Mouse (Mus musculus) right cerebral cortex, postnatal 14 days (tissue): ENCODE results near the gene Glt1d1.
"Not testable (repeated sequence)": the region's sequence is repeated elsewhere in the genome, so short reads cannot be mapped to it uniquely, and the experiment has no call there.

Experiments used
- DNase-seq: peaks from one replicate; pipeline ENCODE4 v3.0.0; 2022

Glt1d1 gene

DNA sequence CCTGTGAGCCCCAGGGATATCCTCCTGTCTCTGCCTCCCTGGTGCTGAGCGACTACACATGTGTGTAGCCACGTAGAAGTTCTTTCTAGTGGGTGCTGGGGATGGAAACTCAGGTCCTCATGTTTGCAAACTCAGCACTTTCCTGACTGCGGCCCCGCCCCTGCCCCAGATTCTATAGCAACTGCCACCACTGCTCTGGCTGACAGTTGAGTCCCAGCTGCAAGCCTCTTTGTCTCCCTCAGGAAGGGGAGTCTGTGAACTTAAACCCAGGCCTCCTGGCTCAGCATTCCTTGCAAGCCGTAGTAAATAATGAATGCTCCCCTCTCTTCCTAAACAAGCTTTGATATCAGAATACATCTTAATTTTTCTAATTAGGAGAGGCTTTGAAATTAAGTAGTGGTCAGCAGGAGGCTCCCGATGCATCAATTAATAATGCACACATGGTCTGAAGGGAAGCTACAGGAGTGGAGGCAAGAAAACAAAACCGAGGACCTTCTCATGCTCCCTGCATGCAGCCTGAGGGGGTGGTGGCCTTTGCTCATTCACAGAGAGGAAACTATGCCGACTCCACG is 71.6 kb downstream of the Glt1d1 start:
- DNase-seq: no peak

DNA sequence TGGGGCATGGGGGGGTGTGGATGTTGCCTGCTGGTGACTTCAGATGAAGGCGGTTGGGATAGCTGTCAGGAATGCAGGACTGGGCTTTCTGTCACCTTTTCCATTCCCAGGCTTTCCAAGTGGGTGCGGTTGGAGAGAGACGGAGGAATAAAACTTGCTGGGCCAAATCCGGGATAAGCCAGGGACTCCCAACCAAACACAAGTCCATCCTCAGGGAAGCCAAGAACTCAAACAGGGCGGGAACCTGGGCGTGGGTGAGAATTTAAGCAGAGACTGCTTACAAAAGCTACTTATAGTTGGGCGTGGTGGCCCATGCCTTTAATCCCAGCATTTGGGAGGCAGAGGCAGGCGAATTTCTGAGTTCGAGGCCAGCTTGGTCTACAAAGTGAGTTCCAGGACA is 73.2 kb downstream of the Glt1d1 start:
- DNase-seq: no peak

DNA sequence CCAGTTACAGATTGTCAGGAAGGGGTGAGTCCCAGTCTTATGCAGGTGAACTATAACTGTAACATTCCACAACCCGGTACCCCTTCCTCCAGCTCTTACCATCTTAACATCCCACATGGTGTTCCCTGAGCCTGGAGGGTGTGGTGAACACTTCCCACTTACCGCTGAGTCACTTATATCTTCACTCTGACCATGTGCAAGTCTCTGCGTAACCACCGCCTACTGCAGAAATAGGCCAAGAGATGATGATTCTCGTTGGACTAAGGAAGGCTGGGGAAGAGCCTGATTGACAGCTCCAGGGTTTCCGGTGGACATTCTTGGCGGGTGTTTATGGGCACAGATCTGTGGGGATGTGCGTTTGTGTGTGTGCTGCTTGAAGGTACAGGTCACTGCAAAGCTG is 73.9 kb downstream of the Glt1d1 start:
- no peak for DNase-seq

DNA sequence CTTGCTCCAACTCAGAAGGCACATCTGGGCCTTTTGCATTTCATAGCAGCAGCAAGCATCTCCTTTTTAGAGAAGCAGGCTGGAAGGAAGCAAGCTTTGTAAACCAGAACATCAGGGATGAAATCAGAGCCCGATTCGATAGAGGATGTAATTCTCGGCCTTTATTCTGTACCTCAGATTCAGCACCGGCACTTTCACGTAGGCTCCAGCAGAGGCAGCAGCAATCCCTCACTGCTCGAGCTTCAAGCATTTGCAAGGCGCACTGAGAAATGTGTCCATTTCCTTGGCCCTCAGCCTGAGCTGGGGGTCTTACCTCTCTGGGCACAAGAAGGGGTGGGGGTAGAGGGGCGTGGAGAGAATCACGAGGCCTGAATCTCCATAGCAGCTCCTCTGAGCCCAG is 76.1 kb downstream of the Glt1d1 start:
- no peak for DNase-seq

DNA sequence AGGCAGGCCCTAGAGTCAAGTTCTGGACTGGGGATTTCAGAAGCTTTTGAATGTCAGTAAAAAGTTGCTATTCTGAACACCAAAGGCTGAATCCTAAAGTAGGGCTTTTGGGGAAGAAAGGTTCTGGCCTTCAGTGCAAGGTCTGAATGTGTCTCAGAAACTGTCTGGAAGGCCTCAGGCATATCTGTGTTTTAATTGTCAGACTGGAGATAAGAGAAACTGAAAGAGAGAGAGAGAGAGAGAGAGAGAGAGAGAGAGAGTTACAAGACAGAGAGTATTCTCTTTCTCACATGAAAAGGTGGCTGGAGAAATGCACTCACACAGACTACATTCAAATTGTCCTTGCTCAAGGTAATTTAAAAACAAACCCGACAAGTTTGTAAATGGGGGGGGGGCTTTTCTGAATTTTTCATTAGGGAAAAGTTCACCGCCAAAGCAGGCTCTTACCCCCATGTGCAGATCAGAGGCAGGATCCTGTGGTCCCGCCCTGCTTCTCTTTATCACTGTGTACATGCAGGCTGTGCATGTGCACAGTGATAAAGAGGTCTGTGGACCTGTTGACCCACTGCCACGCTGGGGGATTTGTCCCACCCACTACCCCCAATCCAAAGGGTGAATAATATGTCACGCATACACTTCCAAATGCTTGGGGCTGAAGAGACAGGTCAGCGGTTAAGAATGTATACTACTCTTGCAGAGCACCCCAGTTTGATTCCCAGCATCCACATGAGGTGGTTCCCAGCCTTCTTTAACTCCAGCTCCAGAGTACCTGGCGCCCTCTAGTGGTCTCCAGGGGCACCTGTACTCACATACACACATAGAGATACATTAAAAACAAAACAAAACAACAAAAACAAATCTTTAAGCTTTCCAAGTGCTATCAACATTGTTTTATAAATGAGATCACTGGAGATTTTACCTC is 83.0 kb downstream of the Glt1d1 start:
- no peak for DNase-seq

DNA sequence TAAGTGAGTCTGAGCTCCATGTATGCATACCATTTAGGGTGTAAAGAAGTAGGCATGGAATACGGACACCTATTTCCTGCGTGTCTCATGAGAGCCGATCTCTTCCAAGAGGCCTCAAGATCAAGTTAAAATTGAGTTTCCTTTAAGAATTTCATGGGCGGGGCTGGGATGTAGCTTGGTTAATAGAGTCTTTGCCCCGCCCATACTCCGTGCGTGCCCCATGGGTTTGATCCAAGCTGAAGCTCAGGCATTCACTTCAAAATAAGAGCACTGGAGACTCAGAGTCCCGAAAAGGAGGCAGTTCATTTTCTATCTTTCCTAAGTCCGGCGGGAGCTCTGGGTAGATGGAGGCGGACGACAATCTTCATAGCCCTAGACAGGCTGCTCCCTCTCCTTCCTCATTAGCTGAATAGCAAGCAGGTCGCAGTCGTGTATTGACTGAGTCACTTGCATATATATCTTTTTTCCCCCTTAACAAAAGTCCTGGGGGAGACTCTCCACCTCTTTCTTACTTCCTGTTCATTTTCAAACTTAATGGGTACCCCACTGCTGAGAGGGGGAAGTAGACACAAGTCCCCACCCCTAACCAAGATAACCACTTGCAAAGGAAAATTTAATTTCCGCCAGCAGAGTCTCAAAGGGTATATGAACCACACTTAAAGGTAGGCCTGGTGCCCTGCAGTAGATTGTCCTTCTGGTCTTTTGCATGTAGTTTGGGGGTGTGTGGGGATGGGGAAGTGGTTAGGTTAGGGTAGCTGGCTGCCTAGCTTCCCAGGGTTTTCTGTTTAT is 88.7 kb downstream of the Glt1d1 start:
- no peak for DNase-seq

DNA sequence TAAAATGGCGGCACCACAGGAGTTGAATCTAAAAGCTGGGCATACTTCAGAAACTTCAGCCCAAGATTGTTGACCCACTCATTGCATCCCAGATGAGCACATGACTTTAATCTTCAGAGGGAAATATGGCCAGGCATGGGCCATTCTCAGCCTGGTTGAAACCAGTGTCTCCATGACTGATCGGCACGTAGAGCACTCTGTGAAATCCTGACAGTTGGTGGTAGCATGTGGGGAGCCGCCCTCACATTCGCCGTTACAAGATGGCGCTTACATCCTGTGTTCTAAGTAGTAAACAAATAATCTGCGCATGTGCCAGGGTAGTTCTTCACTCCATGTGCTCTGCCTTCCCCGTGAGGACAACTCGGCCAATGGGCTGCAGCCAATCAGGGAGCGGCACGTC is 90.1 kb downstream of the Glt1d1 start:
- not testable (repeated sequence) for DNase-seq

DNA sequence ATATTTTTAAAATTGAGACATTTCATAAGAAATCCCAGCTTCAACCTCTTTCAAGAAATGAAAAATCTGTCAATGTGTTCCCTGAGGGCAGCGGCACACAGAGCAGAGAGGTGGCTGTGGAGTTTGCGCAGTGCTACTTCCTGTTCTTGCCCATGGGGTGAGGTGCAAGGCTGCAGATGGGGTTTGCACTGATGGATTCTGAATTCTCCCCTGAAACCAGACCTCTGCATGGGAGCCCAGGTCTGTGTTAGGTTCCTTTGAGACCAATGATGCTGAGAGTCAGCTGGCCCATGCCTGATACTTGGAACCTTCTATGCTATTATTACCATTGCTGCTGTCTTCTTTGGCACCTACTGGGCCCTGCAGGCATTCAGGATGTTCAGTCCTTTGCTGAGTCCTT is 98.3 kb downstream of the Glt1d1 start:
- no peak for DNase-seq

DNA sequence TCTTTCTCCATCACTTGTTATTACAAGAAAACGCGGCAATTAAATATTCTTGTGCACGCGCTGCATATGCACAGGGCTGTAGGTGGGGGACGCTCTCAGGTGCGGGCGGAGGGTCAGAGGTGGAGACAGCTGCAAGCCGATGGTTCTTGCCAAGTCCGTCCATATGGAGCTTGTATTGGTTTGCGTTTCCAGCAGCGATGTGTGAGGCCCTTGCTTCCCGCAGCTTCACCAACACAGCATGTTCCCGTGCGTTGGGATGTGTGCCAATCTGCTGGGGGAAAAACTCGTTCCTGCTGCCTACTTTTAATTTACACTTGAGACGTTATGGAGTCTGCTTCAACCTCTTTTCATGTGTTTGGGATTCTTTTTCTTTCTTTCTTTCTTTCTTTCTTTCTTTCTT is 109.3 kb downstream of the Glt1d1 start:
- peak; percentile 69 for DNase-seq

DNA sequence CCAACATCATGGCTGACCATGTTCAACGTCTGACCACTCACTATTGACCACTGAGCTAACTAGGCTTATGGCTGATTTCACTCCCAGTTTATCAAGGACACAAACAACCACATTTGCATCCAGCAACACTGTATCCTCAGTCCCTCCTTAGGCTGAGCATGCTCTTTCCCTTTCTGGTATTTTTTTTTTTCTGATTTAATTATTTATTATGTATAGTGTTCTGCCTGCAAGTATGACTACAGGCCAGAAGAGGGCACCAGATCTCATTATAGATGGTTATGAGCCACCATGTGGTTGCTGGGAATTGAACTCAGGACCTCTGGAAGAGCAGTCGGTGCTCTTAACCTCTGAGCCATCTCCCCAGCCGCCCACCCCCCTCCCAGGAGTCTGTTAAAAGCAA is 117.5 kb downstream of the Glt1d1 start:
- DNase-seq: not testable (repeated sequence)

DNA sequence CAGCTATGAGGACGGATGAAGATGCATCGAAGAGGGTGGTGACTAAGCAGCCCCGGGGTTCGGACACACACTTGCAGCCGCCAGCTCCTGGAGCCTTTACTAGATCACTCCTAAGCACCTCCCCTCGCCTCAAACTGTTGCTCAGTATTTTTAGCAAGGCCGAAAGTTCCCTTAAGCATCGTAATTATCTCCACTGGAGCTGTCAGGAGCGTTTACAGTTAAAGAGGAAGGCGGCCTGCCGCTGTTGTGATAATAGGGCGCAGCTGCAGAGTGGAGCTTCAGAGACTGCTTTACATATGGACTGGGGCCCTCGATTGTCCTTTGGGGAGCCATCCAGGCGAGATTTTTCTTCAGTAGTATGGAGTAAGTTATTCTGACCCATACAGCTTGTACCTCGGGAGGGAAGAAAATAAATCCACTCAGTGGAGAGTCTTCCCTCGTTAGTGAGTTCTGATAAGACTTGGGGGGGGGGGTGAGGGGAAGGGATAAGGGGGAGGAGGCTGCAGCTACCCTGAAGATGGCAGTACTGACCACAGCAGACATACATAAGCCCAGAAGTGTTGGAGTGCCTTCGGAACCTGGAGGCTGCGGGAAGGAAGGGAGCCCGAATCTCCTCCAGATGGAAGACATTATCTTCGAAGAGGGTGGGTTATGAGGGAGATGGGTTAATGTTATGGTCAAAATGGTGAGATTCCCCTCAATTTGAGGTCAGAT is 119.4 kb downstream of the Glt1d1 start:
- DNase-seq: no peak

DNA sequence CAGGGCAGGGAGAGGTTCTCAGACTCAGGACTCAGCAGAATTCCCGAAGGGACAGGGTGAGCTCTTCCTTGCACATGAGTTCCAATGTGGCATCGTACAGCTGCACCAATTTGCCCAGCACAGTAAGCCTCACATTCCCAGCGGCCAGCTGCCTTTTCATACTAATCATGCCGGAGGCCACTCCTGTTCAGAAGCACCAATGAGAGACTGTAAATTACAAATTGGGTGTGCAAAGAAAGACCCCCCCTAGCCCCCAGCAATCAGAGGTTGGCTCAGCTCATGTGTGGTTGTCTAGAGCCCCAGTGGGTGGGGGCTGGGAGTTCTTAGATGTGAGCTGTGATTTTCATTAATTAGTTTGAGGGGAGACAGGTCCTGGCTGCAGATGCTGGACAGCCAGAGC is 123.5 kb downstream of the Glt1d1 start:
- no peak for DNase-seq

DNA sequence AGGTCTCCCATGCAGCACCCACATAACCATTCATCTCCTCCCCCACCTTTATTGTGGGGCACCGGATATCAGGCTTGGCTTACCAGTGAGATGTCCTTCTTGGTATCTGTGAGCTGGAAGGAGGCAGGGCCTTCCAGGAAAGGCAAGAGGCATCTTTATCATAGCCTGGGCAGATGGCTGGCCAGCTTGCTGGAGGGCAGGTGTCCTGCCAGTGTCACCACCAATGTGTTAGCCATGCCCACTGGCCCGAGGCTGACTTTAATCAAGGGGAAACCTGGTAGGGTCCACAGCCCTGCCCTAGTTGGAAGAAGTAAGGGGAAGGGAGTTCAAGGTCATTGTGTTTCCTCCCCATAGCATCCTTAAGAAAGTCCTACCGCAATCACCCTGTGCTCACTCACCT is 123.9 kb downstream of the Glt1d1 start:
- no peak for DNase-seq

DNA sequence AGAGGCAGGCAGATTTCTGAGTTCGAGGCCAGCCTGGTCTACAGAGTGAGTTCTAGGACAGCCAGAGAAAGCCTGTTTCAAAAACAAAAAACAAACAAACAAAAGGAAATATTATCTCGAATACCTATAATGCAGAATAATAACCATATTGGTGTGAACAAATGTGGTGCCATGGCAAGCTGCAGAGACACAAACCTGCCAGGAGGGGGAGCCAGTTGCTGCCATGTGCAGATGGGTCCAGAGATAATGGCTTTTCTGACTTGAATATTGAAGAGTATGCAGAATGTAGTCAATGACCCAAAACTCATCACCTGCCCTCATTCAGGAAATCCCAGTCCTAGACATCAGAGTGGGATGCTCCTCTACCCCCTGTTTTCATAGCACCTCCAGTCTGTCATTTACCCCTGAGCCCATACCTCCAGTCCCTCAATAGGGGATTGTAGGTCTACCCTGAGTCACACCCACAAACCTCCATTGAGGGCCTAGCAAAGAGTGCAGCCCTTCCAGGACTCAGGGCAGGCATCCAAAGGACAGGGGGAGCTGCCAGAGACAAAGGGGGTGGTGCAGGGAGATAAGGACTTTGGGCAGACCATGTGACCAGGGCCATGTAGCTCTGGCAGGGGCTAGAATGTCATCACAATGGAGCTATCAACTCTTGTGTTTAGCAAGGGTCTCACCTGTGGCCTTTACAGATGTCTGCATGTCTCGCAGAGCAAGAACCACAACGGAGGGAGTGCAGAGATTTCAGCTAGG is 124.8 kb downstream of the Glt1d1 start:
- no peak for DNase-seq

DNA sequence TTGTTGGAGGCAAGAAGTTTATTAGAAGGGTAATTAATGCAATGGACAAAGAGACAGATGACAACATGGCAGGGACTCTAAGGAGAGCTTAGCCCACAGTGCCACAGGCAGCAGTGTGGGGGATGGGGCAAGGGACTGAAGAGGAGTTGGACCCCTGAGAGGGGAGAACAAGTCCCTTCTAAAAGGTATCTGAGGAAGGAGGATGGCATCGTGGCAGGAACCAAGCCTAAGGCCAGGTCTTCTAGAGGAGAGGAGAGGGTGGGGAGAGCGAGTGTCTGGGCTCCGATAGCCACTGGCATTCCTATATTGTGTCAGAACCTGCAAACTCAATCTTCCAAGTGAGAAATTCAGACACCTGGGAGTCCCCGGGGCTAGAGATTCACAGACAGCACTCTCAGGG is 126.5 kb downstream of the Glt1d1 start:
- DNase-seq: no peak
